Mouse (Mus musculus) limb, embryonic 12.5 days (tissue): Measurements from ENCODE around the gene Slc25a11. TPM values are rescaled to one million over a fixed set of nuclear protein-coding genes. Genes with fewer than 3 reads are reported as not detected.
A peak's percentile ranks its signal among the peaks of the same experiment; 100 is the strongest.

Experiments used
- ATAC-seq: fragments of 200-750 bp; cut with Nextera tagmentation; 2 replicates; pipeline ENCODE4 v1.8.0; 2017; ENCODE audit warnings: low read depth, moderate TSS enrichment; ENCODE audit not compliant: insufficient number of reproducible peaks, insufficient read depth, low FRiP score, low TSS enrichment
- H3K27ac ChIP-seq: fragments of 300-500 bp; sonication (generic); 2 replicates; pipeline ENCODE4 v1.5.1; 2016; ENCODE audit warnings: mild to moderate bottlenecking, moderate library complexity
- H3K27me3 ChIP-seq: fragments of 300-500 bp; sonication (generic); 2 replicates; pipeline ENCODE4 v1.6.1; 2016; ENCODE audit warnings: mild to moderate bottlenecking, moderate library complexity
- H3K36me3 ChIP-seq: fragments of 300-500 bp; sonication (generic); 2 replicates; pipeline ENCODE4 v1.6.1; 2016; ENCODE audit warnings: mild to moderate bottlenecking, moderate library complexity
- H3K4me1 ChIP-seq: fragments of 300-500 bp; sonication (generic); replicated peaks from 2 replicates; pipeline ENCODE4 v1.6.1; 2016
- H3K4me2 ChIP-seq: fragments of 300-500 bp; sonication (generic); 2 replicates; pipeline ENCODE4 v1.6.1; 2016; ENCODE audit warnings: mild to moderate bottlenecking, moderate library complexity
- H3K4me3 ChIP-seq: fragments of 300-500 bp; sonication (generic); replicated peaks from 2 replicates; pipeline ENCODE4 v1.5.1; 2016; ENCODE audit warnings: mild to moderate bottlenecking
- H3K9ac ChIP-seq: fragments of 300-500 bp; sonication (generic); replicated peaks from 2 replicates; pipeline ENCODE4 v1.6.1; 2016; ENCODE audit warnings: mild to moderate bottlenecking, moderate library complexity
- H3K9me3 ChIP-seq: fragments of 300-500 bp; sonication (generic); 2 replicates; pipeline ENCODE4 v1.6.1; 2016; ENCODE audit warnings: mild to moderate bottlenecking, moderate library complexity
- WGBS: fragments of 180-500 bp; shearing (Covaris S2); methylation state at CpG from one replicate; pipeline ENCODE4 v1.1.7; 2016; 5-methylcytosine and 5-hydroxymethylcytosine counted together
- polyA plus RNA-seq: library from polyadenylated mRNA; unstranded; fragments of >200 nt; fragmentation: Nextera tagmentation; extraction: Ambion mirVana; gene quantifications from 2 replicates; pipeline ENCODE4 v1.2.1, GENCODE M21; 2016

Gene Slc25a11
- polyA plus RNA-seq, 1 experiment from 2014 or later = 161 TPM

GRCm38 (mm10) chr11:70649185-70649734, 2.0 kb upstream of the Slc25a11 start:
- 0 out of 2 replicates have a peak overlapping the region, but pooled peaks have one; percentile 18 for H3K9ac ChIP-seq
- H3K36me3 ChIP-seq = peaks cover 64% of the 10 kb centered on the region
- no peaks in the 10 kb centered on the region for H3K27me3 ChIP-seq
- ATAC-seq = no peak
- peak overlapping the region; percentile 95 for H3K4me2 ChIP-seq
- no peaks in the 10 kb centered on the region for H3K9me3 ChIP-seq
- no peak overlapping the region for H3K27ac ChIP-seq
- 74% methylated on average over 8 of the region's 8 CpGs for WGBS
- H3K4me1 ChIP-seq = peaks cover 62% of the 10 kb centered on the region
- peak overlapping the region; percentile 54; the same call in 1 of the 2 replicates for H3K4me3 ChIP-seq

- Histone ChIP-seq H3K27me3 (no peaks in the 10 kb centered on the region), H3K4me2 (peak overlapping the region; percentile 95), H3K4me3 (peak overlapping the region; percentile 54), H3K27ac (no peak overlapping the region), H3K36me3 (peaks cover 71% of the 10 kb centered on the region), H3K9me3 (no peaks in the 10 kb centered on the region), H3K9ac (0 out of 2 replicates have a peak overlapping the region, but pooled peaks have one; percentile 59), H3K4me1 (peaks cover 62% of the 10 kb centered on the region)
- ATAC-seq = no peak
- 83% methylated on average over 4 of the region's 4 CpGs for WGBS
Observed at GRCm38 (mm10) chr11:70648512-70648911, 1.2 kb upstream of the Slc25a11 start.

- Histone ChIP-seq H3K9me3 (no peaks in the 10 kb centered on the region), H3K36me3 (peaks cover 74% of the 10 kb centered on the region), H3K4me2 (peak overlapping the region; percentile 95), H3K27ac (peak overlapping the region; percentile 94), H3K4me3 (peak overlapping the region; percentile 54), H3K9ac (peak overlapping the region; percentile 59), H3K4me1 (peaks cover 60% of the 10 kb centered on the region), H3K27me3 (no peaks in the 10 kb centered on the region)
- WGBS = 2% methylated on average over 28 of the region's 28 CpGs
- ATAC-seq = no peak
Observed at GRCm38 (mm10) chr11:70647716-70648420, 589 bp upstream of the Slc25a11 start.

GRCm38 (mm10) chr11:70646259-70646555, 1.1 kb downstream of the Slc25a11 start:
- Histone ChIP-seq H3K4me1 (peaks cover 44% of the 10 kb centered on the region), H3K27ac (peak overlapping the region; percentile 93), H3K27me3 (no peaks in the 10 kb centered on the region), H3K9ac (peak overlapping the region; percentile 83), H3K4me2 (peak overlapping the region; percentile 83), H3K9me3 (no peaks in the 10 kb centered on the region), H3K36me3 (peaks cover 61% of the 10 kb centered on the region), H3K4me3 (peak overlapping the region; percentile 54)
- 27% methylated on average over 3 of the region's 3 CpGs for WGBS
- ATAC-seq = no peak

- Histone ChIP-seq H3K4me2 (peak overlapping the region; percentile 83), H3K36me3 (peaks cover 55% of the 10 kb centered on the region), H3K9me3 (no peaks in the 10 kb centered on the region), H3K27ac (peak overlapping the region; percentile 93), H3K4me3 (peak overlapping the region; percentile 54), H3K27me3 (no peaks in the 10 kb centered on the region), H3K9ac (peak overlapping the region; percentile 83), H3K4me1 (peaks cover 39% of the 10 kb centered on the region)
- ATAC-seq = no peak
- WGBS = 92% methylated on average over 12 of the region's 12 CpGs
Observed at GRCm38 (mm10) chr11:70645461-70646258, 1.6 kb downstream of the Slc25a11 start.

GRCm38 (mm10) chr11:70644564-70645103, 2.6 kb downstream of the Slc25a11 start:
- no peak overlapping the region for H3K4me3 ChIP-seq
- no peak overlapping the region for H3K9ac ChIP-seq
- 92% methylated on average over 8 of the region's 8 CpGs for WGBS
- H3K4me1 ChIP-seq = peaks cover 32% of the 10 kb centered on the region
- H3K27me3 ChIP-seq = no peaks in the 10 kb centered on the region
- H3K36me3 ChIP-seq = peaks cover 46% of the 10 kb centered on the region
- ATAC-seq = no peak
- H3K27ac ChIP-seq = no peak overlapping the region
- H3K4me2 ChIP-seq = 0 out of 2 replicates have a peak overlapping the region, but pooled peaks have one; percentile 83
- no peaks in the 10 kb centered on the region for H3K9me3 ChIP-seq

- Histone ChIP-seq H3K4me3 (no peak overlapping the region), H3K36me3 (peaks cover 32% of the 10 kb centered on the region), H3K4me1 (peaks cover 16% of the 10 kb centered on the region), H3K27ac (no peak overlapping the region), H3K27me3 (no peaks in the 10 kb centered on the region), H3K4me2 (no peak overlapping the region), H3K9ac (no peak overlapping the region), H3K9me3 (no peaks in the 10 kb centered on the region)
- no peak for ATAC-seq
- 92% methylated on average over 6 of the region's 6 CpGs for whole genome bisulfite sequencing
Observed at GRCm38 (mm10) chr11:70643051-70643450, 4.2 kb downstream of the Slc25a11 start.

- ATAC-seq = no peak
- WGBS = 87% methylated on average over 7 of the region's 7 CpGs
- Histone ChIP-seq H3K27me3 (no peaks in the 10 kb centered on the region), H3K27ac (no peak overlapping the region), H3K4me3 (no peak overlapping the region), H3K9me3 (no peaks in the 10 kb centered on the region), H3K36me3 (peaks cover 32% of the 10 kb centered on the region), H3K4me1 (peaks cover 12% of the 10 kb centered on the region), H3K4me2 (no peak overlapping the region), H3K9ac (no peak overlapping the region)
Observed at GRCm38 (mm10) chr11:70641241-70641640, 6.0 kb downstream of the Slc25a11 start.

- Histone ChIP-seq H3K4me1 (no peaks in the 10 kb centered on the region), H3K4me2 (no peak overlapping the region), H3K4me3 (no peak overlapping the region), H3K9me3 (no peaks in the 10 kb centered on the region), H3K27ac (no peak overlapping the region), H3K9ac (no peak overlapping the region), H3K27me3 (no peaks in the 10 kb centered on the region), H3K36me3 (peaks cover 24% of the 10 kb centered on the region)
- WGBS = 85% methylated on average over 8 of the region's 8 CpGs
- no peak for ATAC-seq
Observed at GRCm38 (mm10) chr11:70639976-70640375, 7.3 kb downstream of the Slc25a11 start.

- WGBS = 49% methylated on average over 5 of the region's 5 CpGs
- H3K4me2 ChIP-seq = no peak within 1 kb of the TSS
- no peak within 1 kb of the TSS for H3K9ac ChIP-seq
- H3K4me1 ChIP-seq = no peaks in the 10 kb centered on the region
- H3K4me3 ChIP-seq = no peak within 1 kb of the TSS
- H3K27me3 ChIP-seq = no peaks in the 10 kb centered on the region
- H3K9me3 ChIP-seq = no peaks in the 10 kb centered on the region
- H3K27ac ChIP-seq = no peak within 1 kb of the TSS
- peaks cover 12% of the 10 kb centered on the region for H3K36me3 ChIP-seq
- no peak for ATAC-seq
Observed at GRCm38 (mm10) chr11:70638714-70639278, 8.5 kb downstream of the Slc25a11 start, which contains the start of gene Gp1ba. Gp1ba (plus strand) TSS chr11:70639122.

GRCm38 (mm10) chr11:70638293-70638692, 9.0 kb downstream of the Slc25a11 start:
- Histone ChIP-seq H3K9me3 (no peaks in the 10 kb centered on the region), H3K4me3 (no peak overlapping the region), H3K4me2 (no peak overlapping the region), H3K36me3 (peaks cover 7% of the 10 kb centered on the region; the same call in 1 of the 2 replicates), H3K27me3 (no peaks in the 10 kb centered on the region), H3K27ac (no peak overlapping the region), H3K4me1 (no peaks in the 10 kb centered on the region), H3K9ac (no peak overlapping the region)
- WGBS = 85% methylated on average over 1 of the region's 1 CpGs
- no peak for ATAC-seq
